Mouse (Mus musculus) thymus, adult 2 months (tissue): ENCODE data around the gene Snta1. TPM values are rescaled to one million over a fixed set of nuclear protein-coding genes. Genes with fewer than 3 reads are reported as not detected.
"Not testable (repeated sequence)": the region's sequence is repeated elsewhere in the genome, so short reads cannot be mapped to it uniquely, and the experiment has no call there.

Source experiments
- DNase-seq: peaks from one replicate; pipeline ENCODE4 v3.0.0; 2021
- H3K27ac ChIP-seq: fragments of 200-500 bp; 2 replicates; pipeline ENCODE4 v1.5.1; 2012; ENCODE audit warnings: low read length, control low read depth; ENCODE audit not compliant: control insufficient read depth, insufficient read depth
- H3K27me3 ChIP-seq: fragments of 200-500 bp; 2 replicates; pipeline ENCODE4 v1.6.1; 2012; ENCODE audit warnings: mild to moderate bottlenecking, low read length, moderate library complexity, mixed read lengths; ENCODE audit not compliant: control insufficient read depth, insufficient read depth
- H3K36me3 ChIP-seq: fragments of 200-500 bp; 2 replicates; pipeline ENCODE4 v1.6.1; 2012; ENCODE audit warnings: mild to moderate bottlenecking, low read length, moderate library complexity; ENCODE audit not compliant: control insufficient read depth, insufficient read depth
- H3K4me1 ChIP-seq: fragments of 200-500 bp; replicated peaks from 2 replicates; pipeline ENCODE4 v1.6.1; 2012; ENCODE audit warnings: low read length; ENCODE audit not compliant: control insufficient read depth, insufficient read depth
- H3K4me3 ChIP-seq: fragments of 200-500 bp; 2 replicates; pipeline ENCODE4 v1.5.1; 2012; ENCODE audit warnings: mild to moderate bottlenecking, low read length, control low read depth, moderate library complexity; ENCODE audit not compliant: control insufficient read depth, insufficient read depth
- CTCF ChIP-seq: fragments of 200-500 bp; IDR thresholded peaks from 2 replicates; pipeline ENCODE4 v1.5.1; 2012; ENCODE audit warnings: mild to moderate bottlenecking, control low read depth, low read length, moderate library complexity, borderline replicate concordance; ENCODE audit not compliant: control insufficient read depth, poor library complexity, insufficient read depth; ENCODE audit errors: extremely low read depth
- POLR2A ChIP-seq: fragments of 200-500 bp; IDR thresholded peaks from 2 replicates; pipeline ENCODE4 v1.6.1; 2012; ENCODE audit warnings: mild to moderate bottlenecking, low read length, control low read depth, moderate library complexity; ENCODE audit not compliant: control insufficient read depth, poor library complexity, insufficient read depth; ENCODE audit errors: extremely low read depth
- WGBS: fragments of 180-500 bp; shearing (Covaris S2); methylation state at CpG from one replicate; pipeline ENCODE4 v1.1.7; 2018; 5-methylcytosine and 5-hydroxymethylcytosine counted together
- polyA plus RNA-seq: library from polyadenylated mRNA; depleted of rRNA; stranded (reverse); fragments of >200 nt; gene quantifications from 2 replicates; pipeline ENCODE4 v1.2.3, GENCODE M21; 2012

Gene Snta1
- polyA plus RNA-seq, 1 experiment, result 9.6 TPM

GRCm38 (mm10) chr2:154374807-154375601 is 32.9 kb downstream of the Snta1 start:
- no peak overlapping the region for H3K4me3 ChIP-seq
- TF ChIP-seq CTCF, result no peak
- TF ChIP-seq POLR2A, result no peak
- no peaks in the 10 kb centered on the region for H3K27me3 ChIP-seq
- no peaks in the 10 kb centered on the region for H3K36me3 ChIP-seq
- H3K4me1 ChIP-seq, result peaks cover 8% of the 10 kb centered on the region
- H3K27ac ChIP-seq, result no peak overlapping the region
- 91% methylated on average over 6 of the region's 6 CpGs for WGBS
- no peak for DNase-seq

DNA sequence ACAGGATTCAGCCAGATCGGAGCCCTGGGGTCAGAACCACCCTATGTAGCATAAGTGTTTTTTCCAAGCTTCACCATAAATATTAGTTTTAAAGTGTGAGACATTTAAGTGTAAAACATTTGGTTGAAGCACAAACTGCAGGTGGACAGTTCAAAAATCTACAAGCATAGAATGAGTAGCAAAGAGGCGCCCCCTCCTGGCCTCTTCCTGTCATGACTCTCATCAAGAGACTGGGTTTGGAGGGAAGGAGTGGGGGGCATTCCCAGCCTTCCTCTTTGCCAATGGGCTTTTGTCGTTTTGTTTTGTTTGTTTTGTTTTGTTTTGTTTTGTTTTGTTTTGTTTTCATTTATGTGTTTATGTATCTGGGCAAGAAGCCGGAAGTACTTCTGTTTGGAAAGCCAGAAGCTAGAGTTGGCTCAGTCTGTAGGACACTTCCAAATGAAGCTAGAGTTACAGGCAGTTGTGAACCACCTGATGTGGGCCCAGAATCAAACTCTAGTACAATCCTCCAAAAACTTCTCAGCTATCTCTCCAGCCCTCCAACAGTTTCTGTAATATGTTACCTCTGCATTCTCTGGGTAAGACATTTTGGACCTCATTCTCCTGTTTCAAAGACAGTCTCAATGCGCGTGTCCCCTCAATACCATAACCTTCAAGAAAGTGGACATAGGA is 33.8 kb downstream of the Snta1 start:
- 59% methylated on average over 6 of the region's 6 CpGs for WGBS
- no peak overlapping the region for H3K27ac ChIP-seq

DNA sequence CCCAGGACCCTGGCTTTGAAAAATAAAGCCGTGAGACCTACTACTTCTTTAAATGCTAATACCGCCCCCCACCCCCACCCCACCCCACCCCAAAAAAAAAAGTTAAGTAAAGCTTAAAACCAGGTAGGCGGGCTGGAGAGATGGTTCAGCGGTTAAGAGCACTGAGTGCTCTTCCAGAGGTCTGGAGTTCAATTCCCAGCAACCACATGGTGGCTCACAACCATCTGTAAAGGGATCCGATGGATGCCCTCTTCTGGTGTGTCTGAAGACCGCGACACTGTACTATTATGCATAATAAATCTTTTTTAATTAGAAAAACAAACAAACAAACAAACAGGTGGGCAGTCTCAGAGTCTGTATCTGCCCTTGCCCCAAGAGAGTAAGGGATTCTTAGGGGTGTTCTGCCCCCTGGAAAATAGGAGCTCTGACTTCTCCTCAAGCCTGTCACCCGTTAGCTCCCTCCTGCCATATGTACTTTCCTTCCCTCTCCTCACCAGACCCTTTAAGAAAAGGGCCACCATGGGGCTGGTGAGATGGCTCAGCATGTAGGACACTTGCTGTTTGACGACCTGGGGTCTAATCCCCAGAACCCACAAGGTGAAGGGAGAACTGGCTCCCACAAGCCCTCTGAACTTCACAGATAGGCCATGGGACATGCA is 34.9 kb downstream of the Snta1 start, which contains the start of gene Cdk5rap1:
TSS of gene Cdk5rap1 (minus strand) at position 169 of the 659 bp plus-strand sequence.
- no peak for TF ChIP-seq POLR2A
- TF ChIP-seq CTCF, result no peak
- Histone ChIP-seq H3K27me3 (no peaks in the 10 kb centered on the region), H3K36me3 (no peaks in the 10 kb centered on the region), H3K27ac (0 out of 2 replicates have a peak within 1 kb of the TSS, but pooled peaks have one; percentile 7), H3K4me3 (peak within 1 kb of the TSS; percentile 68), H3K4me1 (peaks cover 8% of the 10 kb centered on the region)
- 19% methylated on average over 9 of the region's 9 CpGs for WGBS
- no peak for DNase-seq

More for the DNA sequence above, 33.8 kb downstream of the Snta1 start:
- no peaks in the 10 kb centered on the region for H3K27me3 ChIP-seq
- H3K4me1 ChIP-seq, result peaks cover 8% of the 10 kb centered on the region
- TF ChIP-seq POLR2A (no peak), CTCF (no peak)
- H3K4me3 ChIP-seq, result no peak overlapping the region
- DNase-seq, result peak; percentile 61
- H3K36me3 ChIP-seq, result no peaks in the 10 kb centered on the region

DNA sequence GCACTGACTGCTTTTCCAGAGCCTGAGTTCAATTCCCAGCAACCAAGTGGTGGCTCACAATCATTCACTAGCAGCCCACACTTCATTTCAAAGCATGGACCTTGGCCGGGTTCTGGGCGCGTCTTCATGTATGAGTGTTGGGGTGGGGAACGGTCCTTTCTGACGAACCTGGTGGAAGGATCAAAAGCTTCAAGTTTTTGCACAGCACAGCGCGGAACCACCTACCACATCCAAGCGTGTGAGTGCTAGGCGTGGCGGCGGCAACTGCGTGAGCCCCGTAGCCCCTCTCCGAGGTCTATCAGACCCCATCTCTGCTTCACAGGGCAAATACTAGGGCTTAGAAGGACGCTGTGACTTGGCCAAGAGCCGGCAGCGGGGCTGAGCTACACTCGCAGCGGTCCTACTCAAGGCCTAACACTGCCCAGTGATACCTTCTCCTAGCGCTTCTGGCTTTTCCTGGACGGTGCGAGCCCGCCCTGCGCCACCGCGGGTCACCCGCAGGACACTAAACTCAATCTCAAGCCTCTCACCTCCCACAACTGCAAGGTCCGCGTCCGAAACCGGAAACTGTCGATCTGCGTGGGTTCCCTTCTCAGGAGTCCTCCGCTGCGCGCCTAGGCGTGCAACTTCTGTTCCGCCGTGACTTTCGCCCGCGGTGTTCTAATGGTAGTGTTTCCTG is 35.6 kb downstream of the Snta1 start:
- Histone ChIP-seq H3K4me3 (peak overlapping the region; percentile 68), H3K4me1 (peaks cover 8% of the 10 kb centered on the region), H3K27ac (0 out of 2 replicates have a peak overlapping the region, but pooled peaks have one; percentile 7), H3K36me3 (0 out of 2 replicates have a peak, but pooled peaks cover 1% of the 10 kb centered on the region), H3K27me3 (no peaks in the 10 kb centered on the region)
- no peak for TF ChIP-seq CTCF
- TF ChIP-seq POLR2A, result peak; percentile 60; the same call in 1 of the 2 replicates
- peak; percentile 86 for DNase-seq
- under 1% methylated on average over 42 of the region's 42 CpGs for WGBS

DNA sequence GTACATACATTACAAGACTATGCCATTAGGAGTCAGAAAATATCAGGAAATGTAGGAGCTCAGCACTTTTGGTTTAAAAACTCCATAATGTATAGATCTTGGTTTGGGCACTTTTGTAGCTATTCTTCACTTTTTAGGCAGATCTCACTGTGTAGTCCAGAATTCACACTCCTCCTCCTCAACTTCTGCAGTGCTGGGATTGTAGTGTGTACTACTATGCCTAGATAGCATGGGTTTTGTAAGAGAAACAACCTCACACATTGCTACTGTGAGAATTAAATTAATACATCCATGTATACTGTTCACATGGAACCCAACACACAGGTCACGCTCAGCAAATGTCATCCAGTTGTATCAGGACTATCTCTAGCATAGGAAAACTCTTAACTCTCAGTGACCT is 40.4 kb downstream of the Snta1 start:
- Histone ChIP-seq H3K4me3 (no peak overlapping the region), H3K4me1 (peaks cover 2% of the 10 kb centered on the region; the same call in 1 of the 2 replicates), H3K27ac (no peak overlapping the region), H3K27me3 (no peaks in the 10 kb centered on the region), H3K36me3 (peaks cover 26% of the 10 kb centered on the region)
- 95% methylated on average over 1 of the region's 1 CpGs for WGBS
- no peak for DNase-seq
- no peak for TF ChIP-seq POLR2A
- no peak for TF ChIP-seq CTCF

- WGBS, result 65% methylated on average over 15 of the region's 19 CpGs
- not testable (repeated sequence) for H3K27me3 ChIP-seq, DNase-seq, H3K36me3 ChIP-seq, H3K4me1 ChIP-seq
- peak overlapping the region; percentile 56 for H3K4me3 ChIP-seq
- H3K27ac ChIP-seq, result peak overlapping the region; percentile 81
Measured at GRCm38 (mm10) chr2:154354000-154354425, 53.9 kb downstream of the Snta1 start.
